Mouse (Mus musculus) ES-CJ7 (cell line): ENCODE measurements around the gene Rps6ka5.

Experiments
- DNase-seq: peaks from one replicate; pipeline ENCODE4 v3.0.0; 2011; ENCODE audit warnings: low read depth, low spot score

Rps6ka5 gene

DNA sequence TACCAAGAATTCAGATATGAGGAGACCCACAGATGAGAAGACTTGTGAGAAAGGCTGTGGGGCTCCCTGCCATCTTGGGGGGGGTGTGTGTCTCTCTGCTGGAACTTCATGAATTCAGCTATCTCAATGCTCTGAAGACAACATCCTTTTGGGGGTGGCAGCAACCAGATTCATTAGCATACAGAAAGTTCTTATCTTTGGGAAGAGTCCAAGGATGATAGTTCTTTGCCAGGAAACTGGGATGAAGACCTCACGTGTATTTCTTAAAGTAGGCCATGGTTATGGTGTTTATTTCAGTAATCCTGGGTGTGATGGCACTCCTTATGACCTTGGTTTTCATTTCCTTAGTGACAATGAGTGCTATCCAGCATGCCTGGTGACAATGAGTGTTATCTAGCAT, 195.0 kb downstream of the Rps6ka5 start:
- no peak for DNase-seq

DNA sequence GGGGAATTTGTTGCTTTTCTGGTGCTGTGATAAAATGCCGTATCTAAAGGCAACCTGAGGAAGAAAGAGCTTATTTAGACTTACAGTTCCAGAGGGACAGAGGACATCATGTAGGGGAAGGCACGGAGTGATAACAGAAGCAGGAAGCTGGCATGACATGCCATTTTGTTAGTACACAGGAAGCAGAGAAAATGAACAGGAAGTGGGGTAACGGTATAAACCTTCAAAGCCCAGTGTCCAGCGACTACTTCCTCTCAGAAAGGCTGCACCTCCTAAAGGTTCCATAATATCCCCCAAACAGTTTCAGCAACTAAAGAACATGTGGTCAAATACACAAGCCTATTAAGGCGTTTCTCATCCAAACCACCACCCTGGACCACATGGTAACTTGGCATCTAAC, 195.9 kb downstream of the Rps6ka5 start:
- no peak for DNase-seq

DNA sequence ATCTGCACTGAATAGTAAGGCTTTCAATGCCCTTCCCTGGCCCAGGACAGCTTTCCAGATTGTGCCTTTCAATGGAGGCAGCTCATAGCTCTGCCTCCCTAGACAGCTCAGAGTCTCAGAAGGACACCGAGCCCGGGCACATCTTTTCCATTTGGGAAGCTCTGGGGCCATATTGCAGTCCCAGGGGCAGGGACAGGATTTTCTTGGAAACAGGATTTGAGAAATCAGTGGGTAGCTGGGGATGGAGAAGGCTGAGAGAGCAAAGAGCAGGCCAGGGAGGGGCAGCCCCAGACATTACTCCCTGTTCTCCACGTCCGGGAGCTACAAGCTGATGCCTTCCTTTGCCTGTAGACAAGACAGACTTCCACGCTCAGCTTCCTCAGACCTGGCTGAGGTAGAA, 197.1 kb downstream of the Rps6ka5 start:
- DNase-seq, result no peak

DNA sequence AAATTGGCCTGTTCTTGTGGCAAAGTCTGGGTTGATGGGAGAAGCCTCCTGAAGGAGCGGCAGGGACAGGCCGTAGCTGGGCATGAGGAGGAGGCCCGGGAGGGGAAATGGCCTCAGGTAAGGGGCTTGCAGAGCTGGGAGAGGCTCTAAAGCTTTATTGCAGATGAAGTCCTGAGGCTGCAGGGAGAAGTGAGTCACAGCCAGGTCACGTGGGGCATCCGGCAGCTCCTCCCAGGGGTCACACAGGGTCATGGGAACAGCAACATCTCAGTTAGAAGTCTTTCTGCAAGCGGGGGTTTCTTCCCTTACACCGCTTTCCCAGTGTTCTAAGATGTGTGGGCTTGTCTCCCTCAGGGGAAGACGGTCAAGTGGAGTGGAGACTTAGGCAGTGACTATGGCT, 197.6 kb downstream of the Rps6ka5 start:
- DNase-seq, result peak; percentile 76

DNA sequence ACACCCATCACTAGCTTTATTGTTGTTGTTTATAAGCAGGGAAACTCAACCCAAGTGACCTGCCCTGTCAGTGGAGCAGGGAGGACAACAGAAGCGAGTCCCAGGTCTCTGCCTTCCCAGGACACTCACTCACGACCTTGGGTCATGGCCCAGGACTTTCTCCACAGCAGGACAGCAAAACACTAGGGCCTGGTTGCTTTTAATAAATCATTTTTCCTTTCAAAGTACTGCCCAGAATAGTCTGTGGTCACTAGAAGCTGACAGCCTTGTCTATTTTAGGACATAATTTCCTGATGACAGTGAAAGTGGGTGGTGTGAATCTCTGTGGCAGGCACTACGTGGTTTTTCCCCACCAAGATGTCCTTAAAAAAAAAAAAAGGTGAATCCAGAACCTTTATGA, 198.5 kb downstream of the Rps6ka5 start:
- no peak for DNase-seq

DNA sequence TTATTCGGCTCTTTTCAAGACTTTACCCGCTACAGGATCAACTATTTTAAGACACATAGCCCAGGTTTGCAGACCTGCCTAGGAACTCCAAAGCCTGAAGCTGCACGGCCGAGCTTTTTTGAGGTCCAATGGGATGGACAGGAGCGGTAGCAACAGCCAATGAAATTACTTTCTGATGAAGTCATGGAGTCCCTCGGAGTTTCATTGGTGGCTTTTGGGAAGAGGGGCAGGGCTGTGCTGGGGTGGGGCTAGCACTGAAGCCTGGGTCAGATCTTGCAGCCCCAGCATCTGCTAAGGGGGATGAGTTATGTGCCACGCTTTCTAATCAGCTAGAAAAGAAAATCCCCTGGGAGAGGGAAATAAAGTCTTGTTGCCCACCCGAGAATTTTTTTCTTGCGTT, 199.0 kb downstream of the Rps6ka5 start:
- DNase-seq, result peak; percentile 86

DNA sequence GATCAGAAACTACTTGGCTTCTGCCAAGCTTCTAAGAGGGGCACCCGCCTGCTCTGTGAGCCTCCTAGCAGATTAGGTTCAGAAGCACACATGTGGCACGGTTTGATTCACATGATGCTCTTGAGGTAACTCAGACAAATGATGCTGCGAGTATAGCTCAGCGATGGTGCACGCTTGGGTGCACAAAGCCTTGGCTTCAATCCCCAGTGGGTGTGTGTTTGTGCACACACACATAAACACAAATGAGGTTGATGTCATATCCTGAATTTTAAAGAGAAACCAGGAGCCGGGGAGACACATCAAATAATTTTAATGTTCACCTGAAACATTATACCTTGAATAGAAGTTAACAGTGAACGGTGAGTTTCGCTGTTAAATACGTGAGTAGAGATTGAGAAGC, 199.5 kb downstream of the Rps6ka5 start:
- DNase-seq, result no peak

DNA sequence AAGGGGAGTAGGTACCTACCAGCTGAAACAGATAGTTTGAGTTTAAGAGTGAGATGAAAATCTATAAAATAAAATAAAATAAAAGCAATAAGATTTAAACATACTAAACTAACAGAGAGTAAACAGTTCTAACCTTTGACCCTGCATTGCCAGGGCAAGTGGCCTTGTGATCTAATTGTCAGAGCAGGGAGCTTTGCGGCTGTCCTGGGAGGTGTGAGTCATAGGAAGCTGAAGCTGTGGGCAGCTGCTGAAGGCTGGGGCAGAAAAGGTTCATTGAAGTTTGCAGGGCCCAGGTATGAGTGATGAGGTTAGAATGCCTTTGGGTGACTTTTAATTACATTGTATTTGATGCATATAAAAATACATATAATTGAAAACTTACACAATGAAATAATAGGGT, 200.8 kb downstream of the Rps6ka5 start:
- no peak for DNase-seq

DNA sequence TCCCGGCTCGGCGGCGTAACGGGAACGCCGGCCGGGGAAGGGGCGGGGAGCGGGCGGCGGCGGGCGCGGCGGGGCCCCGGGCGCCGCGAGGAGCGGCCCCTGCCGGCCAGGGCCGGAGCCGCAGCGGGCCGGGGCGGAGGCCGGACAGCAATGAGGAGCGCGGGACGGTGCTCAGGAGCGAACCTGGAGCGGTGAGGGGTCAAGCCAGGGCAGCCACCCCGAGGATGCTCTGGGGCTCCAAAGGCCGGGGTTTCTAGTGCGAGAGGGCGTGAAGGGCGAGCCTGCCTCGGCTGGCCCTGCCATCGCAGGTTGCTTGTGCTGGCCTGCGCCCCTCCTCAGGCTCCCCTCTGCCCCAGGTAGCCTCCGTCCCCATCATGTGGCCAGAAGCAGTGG, 206.0 kb downstream of the Rps6ka5 start, which contains the start of gene Ttc7b:
TSS of gene Ttc7b (minus strand) at position 33 of the 393 bp plus-strand sequence.
- DNase-seq, result no peak

DNA sequence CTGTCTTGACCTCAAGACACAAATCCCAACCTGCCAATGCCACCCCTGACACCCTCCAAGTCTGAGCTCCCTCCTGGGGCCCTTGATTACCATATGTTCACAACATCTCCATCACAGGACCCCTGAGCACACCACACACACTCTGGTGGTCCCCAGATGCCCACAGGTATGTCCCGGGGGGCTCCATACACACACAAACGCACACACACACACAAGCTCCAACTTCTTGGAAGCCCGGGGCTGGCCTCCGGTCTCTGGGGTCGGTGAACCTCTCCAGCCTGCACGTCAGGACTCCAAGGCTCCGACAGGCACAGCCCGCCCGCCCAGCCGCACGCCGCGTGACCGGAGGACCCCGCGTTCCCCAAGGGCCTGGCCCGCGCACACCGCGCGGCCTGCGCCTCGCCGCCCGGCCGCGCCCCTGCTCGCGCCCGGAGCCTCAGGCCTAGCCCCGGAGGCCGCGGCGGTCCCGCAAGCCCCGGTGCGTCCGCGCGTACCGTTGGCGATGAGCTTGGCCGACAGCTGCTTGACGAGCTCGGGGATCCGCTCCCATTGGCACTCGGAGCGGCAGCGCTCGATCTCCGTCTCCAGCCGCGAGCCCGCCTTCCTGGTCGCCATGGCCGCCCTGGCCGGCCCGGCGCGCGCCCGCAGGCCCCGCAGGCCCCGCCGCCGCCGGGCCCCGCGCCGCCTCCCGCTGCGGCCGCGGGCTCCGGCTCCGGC, 206.5 kb downstream of the Rps6ka5 start:
- no peak for DNase-seq

- no peak for DNase-seq
Observed at GRCm38 (mm10) chr12:100519684-100520076, 207.1 kb downstream of the Rps6ka5 start.

- no peak for DNase-seq
Observed at GRCm38 (mm10) chr12:100517371-100517770, 209.4 kb downstream of the Rps6ka5 start.

DNA sequence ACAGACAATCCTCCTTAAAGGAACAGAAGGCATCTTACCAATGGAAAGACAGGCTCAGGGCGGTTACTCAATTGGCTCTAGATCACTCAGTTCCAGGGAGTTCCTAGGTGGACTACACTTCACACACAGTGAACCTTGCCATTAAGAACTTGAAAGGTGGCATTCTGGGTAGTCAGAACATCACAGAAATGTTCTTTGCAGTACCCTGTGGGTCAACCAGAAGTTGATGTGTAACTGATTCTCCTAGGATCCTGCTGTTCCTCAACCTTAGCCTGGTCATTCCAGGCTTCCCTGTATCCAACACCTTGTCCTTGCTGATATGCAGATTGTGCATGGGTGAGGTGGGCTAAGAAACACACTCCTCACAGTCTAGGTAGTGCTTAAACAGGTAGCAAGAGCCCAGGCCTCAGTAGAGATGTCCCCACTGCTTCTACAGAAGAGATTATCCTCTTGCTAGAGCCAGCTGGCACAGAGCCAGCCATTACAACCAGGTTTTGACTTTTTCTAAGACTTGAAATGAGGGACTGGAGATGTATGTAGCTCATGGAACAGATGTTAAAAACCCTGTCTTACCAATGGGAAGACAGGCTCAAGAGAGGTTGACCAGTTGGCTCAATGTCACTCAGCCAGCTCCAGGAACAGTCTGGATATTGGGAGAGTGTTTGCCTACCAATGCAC, 210.5 kb downstream of the Rps6ka5 start:
- DNase-seq, result no peak

DNA sequence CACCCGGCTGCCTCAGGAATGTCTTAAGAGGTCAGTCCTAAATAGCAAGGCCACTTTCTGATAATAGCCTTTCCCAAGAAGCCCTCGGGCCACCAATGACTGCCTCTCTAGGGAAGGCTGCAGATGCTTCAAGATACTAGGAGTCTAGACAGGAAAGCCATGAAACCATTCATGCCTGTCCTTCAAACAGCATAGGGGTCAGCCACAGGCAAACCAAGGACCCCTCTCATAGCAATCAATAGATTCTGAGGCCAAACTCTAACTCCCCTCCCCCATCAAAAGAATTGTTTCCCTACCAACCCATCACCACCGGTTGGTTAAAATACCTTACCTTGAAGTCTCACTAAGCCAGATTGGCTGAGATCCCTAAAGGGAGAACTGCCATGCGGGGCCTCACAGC, 211.3 kb downstream of the Rps6ka5 start:
- no peak for DNase-seq

- DNase-seq, result no peak
Observed at GRCm38 (mm10) chr12:100514611-100515010, 212.2 kb downstream of the Rps6ka5 start.

GRCm38 (mm10) chr12:100513131-100513530, 213.7 kb downstream of the Rps6ka5 start:
- no peak for DNase-seq

DNA sequence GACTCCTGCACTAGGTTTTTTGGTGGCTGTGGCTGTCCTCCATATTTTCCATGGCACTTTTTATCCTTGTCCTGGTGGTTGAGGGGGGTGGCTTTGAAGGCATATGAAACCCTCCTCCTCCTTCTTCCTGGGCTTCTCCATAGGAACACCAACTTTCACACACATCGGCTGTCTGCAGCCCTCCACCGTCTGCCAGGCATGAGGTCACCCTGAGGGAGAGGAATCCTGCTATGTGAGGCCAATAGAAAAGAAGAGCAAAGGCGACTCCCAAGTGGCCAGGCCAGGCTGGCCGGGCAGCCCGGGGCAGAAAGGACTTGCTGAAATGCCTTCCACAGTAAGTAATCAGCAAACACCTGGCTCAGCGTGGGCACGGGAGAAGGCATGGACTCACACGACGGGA, 214.1 kb downstream of the Rps6ka5 start:
- DNase-seq, result no peak

DNA sequence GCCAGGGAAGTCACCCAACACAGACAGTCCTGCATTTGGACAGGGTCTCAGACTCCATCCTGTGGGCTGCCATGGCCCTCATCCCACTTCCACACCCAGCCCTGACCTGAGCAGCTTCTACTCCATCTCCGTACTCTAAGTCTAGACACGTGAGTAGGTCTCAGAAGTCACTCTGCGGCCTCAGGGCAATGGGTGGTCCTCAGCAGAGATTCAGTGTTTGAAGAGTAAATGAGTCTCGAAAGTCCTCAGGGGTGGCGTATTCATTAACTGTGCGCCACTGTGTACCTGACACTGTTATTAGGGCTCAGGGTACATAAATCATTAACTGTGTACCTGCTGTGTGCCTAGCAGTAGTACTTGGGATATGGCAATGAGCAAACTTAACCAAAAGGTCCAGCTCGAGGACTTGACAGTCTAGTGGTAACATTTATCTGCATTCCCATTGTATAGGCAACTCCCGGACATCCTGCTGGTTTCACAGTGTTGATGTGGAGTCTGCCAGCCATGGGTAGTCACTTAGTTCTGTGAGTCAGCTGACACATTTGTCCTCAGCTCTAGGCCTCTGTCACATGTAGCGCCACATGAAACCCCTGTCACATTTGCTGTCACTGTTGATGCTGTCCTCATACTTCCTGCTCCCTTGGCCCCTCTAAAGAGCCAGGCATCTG, 217.0 kb downstream of the Rps6ka5 start:
- no peak for DNase-seq

GRCm38 (mm10) chr12:100508668-100509067, 218.1 kb downstream of the Rps6ka5 start:
- DNase-seq, result no peak

DNA sequence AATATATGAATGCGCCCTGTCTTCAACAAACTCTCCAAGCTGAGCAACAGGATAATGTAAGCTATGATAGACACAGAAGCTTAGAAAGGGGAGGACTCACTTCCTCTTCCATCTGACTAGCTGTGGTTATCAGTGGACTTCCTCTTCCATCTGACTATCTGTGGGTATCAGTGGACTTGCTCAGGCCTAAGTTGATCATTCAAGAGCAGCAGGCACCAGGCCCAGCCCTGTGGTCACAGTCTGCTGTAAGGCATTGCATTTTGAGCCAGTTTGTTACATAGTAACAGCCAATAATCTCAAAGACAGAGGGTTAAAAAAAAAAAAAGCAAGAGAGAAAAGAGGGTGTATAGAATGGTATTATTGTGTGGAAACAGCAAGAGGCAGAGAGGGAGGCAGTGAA, 221.3 kb downstream of the Rps6ka5 start:
- no peak for DNase-seq

- no peak for DNase-seq
Observed at GRCm38 (mm10) chr12:100504585-100504984, 222.2 kb downstream of the Rps6ka5 start.

- no peak for DNase-seq
Observed at GRCm38 (mm10) chr12:100503659-100504058, 223.1 kb downstream of the Rps6ka5 start.

DNA sequence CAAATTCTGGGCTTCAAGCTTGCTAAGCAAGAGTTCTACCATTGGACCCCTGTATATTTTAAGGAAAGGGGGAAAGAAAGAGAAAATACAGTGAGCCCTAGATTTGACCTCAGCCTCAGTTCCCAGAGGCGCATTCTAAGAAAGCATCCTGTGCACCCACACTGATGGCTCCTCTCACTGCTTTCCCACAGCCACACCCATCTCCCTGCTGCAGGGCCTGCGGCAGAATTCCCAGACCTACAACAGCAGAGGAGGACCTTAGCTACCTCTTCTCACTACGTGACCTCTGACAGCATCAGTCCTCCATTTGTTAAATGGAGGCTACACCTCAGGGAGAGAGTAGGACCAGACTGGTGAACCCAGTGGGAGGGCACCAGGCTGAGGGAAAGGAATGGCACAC, 224.2 kb downstream of the Rps6ka5 start:
- no peak for DNase-seq
